Mouse (Mus musculus) MEL (cell line): ENCODE measurements at regions not wholly inside any gene's neighbourhood (a gene's known extent, or its start where the extent isn't known, plus 50 kb on each side); places are given as distances from the start of the nearest gene placed in this dataset.

Source experiments
- BHLHE40 ChIP-seq: IDR thresholded peaks from 2 replicates; pipeline ENCODE4 v1.6.1; 2012; ENCODE audit warnings: low read depth, mild to moderate bottlenecking, inconsistent platforms, low read length, improper control_type of control experiment, borderline replicate concordance
- ELF1 ChIP-seq: IDR thresholded peaks from 2 replicates; pipeline ENCODE4 v1.6.1; 2014; ENCODE audit warnings: low read depth, mild to moderate bottlenecking, inconsistent platforms, low read length, improper control_type of control experiment, moderate library complexity
- GATA1 ChIP-seq: IDR thresholded peaks from 2 replicates; pipeline ENCODE4 v1.6.1; 2011; ENCODE audit warnings: low read depth, low read length, improper control_type of control experiment
- JUND ChIP-seq: IDR thresholded peaks from 2 replicates; pipeline ENCODE4 v1.6.1; 2011; ENCODE audit warnings: low read depth, mild to moderate bottlenecking, improper control_type of control experiment, low read length
- POLR2A ChIP-seq, 2 experiments: IDR thresholded peaks; 2 replicates each; pipeline ENCODE4 v1.6.1; 2011 to 2012; ENCODE audit warnings: low read length in 2 of 2, mild to moderate bottlenecking in 2 of 2, control low read depth in 1 of 2, improper control_type of control experiment in 1 of 2, low read depth in 1 of 2, moderate library complexity in 1 of 2; ENCODE audit not compliant: control insufficient read depth in 1 of 2, insufficient read depth in 1 of 2, poor library complexity in 1 of 2
- TCF12 ChIP-seq: IDR thresholded peaks from 2 replicates; pipeline ENCODE4 v1.6.1; 2014; ENCODE audit warnings: low read depth, mild to moderate bottlenecking, inconsistent platforms, low read length, improper control_type of control experiment, moderate library complexity
- ZNF384 ChIP-seq: IDR thresholded peaks from 2 replicates; pipeline ENCODE4 v1.6.1; 2012; ENCODE audit warnings: low read depth, mild to moderate bottlenecking, inconsistent platforms, low read length, improper control_type of control experiment

DNA sequence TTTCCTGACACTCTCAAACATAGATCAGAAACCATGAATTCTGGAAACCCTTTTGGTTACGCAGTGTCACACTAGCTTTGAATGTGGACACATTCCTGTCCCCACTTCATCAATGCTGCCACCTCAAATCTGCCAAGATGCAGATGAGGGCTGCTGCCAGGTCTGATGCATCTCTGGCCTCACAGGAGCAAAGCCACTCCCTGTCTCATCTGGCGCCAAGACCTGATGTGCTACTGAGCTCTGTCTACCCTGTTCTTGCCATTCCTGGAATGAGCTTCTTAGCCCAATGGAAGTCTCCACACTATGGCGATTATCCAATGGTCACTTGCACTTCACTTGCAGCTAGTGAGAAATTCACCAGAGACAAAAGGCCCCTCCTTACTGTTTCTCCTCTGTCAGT, 78.0 kb upstream of the Rarb start:
- TF ChIP-seq TCF12 (no peak), POLR2A (IDR thresholded peaks at IDR 0.05; ENCODE audit: control insufficient read depth in 1 of 2, insufficient read depth in 1 of 2, low read depth in 1 of 2, low read length in 2 of 2, poor library complexity in 1 of 2) (no peak), JUND (no peak), ZNF384 (no peak), BHLHE40 (no peak), GATA1 (no peak), ELF1 (no peak)
